Mouse (Mus musculus) thymus, postnatal 25 days (tissue): ENCODE data around the gene Srpk1.

Experiments
- DNase-seq: peaks from one replicate; pipeline ENCODE4 v3.0.0; 2022

Gene Srpk1

GRCm38 (mm10) chr17:28553040-28553793 is 69.3 kb downstream of the Srpk1 start:
- DNase-seq = peak; percentile 80

- DNase-seq = no peak
Measured at GRCm38 (mm10) chr17:28549111-28549510, 73.4 kb downstream of the Srpk1 start, which contains the start of gene Clpsl2. Gene Clpsl2, plus strand, starts transcription at chr17:28549411.

GRCm38 (mm10) chr17:28548550-28548949 is 74.0 kb downstream of the Srpk1 start:
- no peak for DNase-seq

GRCm38 (mm10) chr17:28546925-28547324 is 75.6 kb downstream of the Srpk1 start:
- DNase-seq = peak; percentile 21

- DNase-seq = no peak
Measured at GRCm38 (mm10) chr17:28537881-28538280, 84.6 kb downstream of the Srpk1 start.
